Mouse (Mus musculus) erythroblast, adult 5-6 weeks (primary cell): ENCODE measurements around the gene Rpl35a. TPM values are rescaled to one million over a fixed set of nuclear protein-coding genes. Genes with fewer than 3 reads are reported as not detected.
A peak's percentile ranks its signal among the peaks of the same experiment; 100 is the strongest.
"Not testable (repeated sequence)": the region's sequence is repeated elsewhere in the genome, so short reads cannot be mapped to it uniquely, and the experiment has no call there.

ENCODE experiments used
- ATAC-seq: replicated peaks from 2 replicates; pipeline ENCODE4 v1.8.0; 2016; ENCODE audit warnings: moderate number of reproducible peaks, mild to moderate bottlenecking, moderate TSS enrichment, inconsistent platforms; ENCODE audit not compliant: poor library complexity, low FRiP score, severe bottlenecking
- total RNA-seq, 2 experiments: library from RNA; stranded (forward) in 1 of 2; stranded (reverse) in 1 of 2; fragments of 150-400 nt in 1 of 2; fragments of 200-764, 138-1000 nt in 1 of 2; gene quantifications; 2 replicates each; pipeline versions ENCODE4 v1.2.3 to v1.2.4; 2015 to 2017; ENCODE audit warnings: low replicate concordance in 2 of 2

Gene Rpl35a
- total RNA-seq, 2 experiments from 2014 or later: 282 to 588 TPM

DNA sequence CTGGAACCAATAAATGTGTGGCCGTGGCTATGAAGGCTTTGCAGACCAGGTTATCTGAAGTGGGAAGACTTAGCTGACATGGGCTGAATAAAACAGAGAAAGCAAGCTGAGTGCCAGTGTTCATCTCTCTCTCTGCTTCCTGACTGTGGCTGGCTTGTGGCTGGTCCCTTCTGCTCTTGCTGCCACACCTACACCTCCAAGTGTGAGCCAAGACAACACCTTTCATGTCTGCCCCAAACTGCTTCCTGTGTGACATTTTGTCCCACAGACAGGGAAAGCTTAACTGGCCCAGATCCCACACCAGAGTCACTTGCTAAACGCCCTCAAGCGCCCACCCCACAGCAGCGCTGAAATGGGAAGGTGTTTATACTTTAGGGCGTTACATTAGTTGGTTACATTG, 3.1 kb upstream of the Rpl35a start:
- ATAC-seq: no peak

- ATAC-seq: not testable (repeated sequence)
Measured at GRCm38 (mm10) chr16:33054927-33055326, 1.3 kb upstream of the Rpl35a start.

- ATAC-seq: peak; percentile 7; the same call in 1 of the 2 replicates
Measured at GRCm38 (mm10) chr16:33055655-33056054, 598 bp upstream of the Rpl35a start.

DNA sequence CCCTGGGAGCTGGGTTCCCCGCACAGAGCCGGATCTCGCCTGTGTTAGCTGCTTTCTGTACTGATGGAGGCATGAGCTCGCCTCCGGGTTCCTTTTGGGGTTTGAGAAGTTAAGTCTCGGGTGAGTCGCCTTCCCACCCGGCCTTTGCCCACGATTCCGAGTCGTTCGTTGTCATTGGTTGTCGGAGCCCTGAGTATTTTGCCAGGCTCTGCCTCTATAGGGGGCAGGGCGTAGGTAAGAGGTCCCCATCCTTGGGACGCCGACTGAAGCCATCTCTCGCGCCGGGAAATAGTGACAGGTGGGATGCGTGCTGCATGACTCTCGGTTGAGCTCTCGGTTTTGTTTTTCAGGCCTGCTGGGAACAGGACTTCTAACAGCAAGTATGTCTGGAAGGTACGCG, 533 bp downstream of the Rpl35a start:
- ATAC-seq: peak; percentile 58

GRCm38 (mm10) chr16:33058033-33058432, 1.8 kb downstream of the Rpl35a start:
- no peak for ATAC-seq

DNA sequence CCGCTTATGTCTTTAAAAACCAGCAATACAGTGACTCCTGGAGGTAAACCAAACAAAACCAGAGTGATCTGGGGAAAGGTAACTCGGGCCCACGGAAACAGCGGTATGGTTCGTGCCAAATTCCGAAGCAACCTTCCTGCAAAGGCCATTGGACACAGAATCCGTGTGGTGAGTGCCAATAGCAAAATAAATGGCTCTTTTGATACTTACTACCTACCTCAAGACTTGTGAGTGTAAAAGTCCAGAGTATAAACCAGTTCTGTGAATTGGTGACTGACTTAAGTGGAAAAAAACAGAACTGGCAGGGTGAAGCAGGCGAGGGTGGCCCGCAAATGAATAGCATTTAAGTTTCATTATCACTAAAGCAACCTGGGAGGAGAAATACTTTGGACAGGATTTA, 2.4 kb downstream of the Rpl35a start:
- not testable (repeated sequence) for ATAC-seq

DNA sequence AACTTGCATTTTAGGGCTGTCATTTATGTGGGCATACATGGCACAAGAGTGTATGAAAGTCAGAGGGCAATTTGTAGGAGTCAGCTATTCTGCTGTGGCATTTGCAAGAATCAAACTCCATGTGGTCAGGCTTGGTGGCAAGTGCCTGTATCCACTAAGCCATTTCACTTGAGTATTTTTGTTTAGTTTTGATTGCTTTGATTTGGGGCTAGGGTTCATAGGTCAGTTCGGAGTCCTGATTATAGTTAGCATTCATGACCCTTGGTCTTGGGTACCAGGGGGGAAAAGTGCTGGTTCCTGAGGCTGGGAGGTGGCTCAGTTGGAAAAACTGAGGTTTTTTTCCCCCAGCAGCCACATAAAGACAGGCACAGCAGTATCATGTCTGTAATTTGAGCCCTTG, 3.2 kb downstream of the Rpl35a start:
- no peak for ATAC-seq

DNA sequence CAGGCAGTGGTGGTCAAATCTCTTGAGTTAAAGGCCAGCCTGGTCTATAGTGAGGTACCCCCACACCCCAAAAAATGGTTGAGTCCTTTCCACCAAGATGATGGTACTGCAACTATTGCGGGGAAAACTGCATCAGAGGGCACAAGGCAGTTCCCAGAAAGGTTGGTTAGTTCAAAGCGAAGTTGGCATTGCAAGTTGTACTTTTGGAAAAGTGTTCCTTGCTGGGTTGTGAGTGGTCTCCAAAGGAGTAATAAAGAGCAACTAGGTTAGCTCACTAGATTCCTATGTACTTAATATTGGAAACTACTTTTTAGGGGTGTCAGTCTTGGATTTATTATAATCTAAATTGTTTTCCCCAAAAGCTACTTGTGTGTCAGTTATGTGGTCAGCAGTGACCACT, 4.7 kb downstream of the Rpl35a start:
- no peak for ATAC-seq

DNA sequence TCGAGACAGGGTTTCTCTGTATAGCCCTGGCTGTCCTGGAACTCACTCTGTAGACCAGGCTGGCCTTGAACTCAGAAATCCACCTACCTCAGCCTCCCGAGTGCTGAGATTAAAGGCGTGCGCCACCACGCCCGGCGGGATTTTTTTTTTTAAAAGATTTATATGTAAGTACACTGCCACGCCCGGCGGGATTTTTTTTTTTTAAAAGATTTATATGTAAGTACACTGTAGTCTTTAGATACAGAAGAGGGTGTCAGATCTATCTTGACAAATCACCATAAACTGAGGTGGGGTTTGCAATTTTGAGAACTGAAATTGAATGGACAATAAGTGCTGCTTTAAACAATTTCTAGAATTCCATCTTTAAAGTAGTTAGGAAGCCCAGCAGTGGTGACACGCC, 5.1 kb downstream of the Rpl35a start:
- no peak for ATAC-seq

- ATAC-seq: peak; percentile 95
Measured at GRCm38 (mm10) chr16:33062024-33062681, 5.9 kb downstream of the Rpl35a start, which contains the start of gene Lmln. Gene Lmln (plus strand): TSS chr16:33062521.

DNA sequence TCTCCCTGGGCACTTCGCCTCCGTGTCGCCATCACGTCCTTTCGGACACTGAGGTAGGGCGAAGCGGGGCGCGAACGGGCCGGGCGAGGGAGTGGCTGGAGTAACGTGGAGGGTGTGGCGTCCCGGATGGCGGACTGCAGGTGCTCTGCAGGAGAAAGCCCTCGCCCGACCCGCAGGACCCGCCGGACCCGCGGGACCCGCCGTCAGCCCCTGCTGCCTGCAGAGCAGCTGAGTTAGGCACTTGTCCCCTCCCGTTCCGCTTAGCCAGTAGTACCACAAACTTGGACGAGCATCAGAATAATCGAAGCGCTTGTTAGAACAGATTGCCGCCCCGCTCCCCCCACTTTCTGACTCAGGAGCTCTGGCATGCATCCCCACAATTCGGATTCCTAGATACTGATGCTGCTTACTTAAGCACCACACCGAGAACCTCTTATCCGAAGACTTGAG, 6.5 kb downstream of the Rpl35a start:
- peak; percentile 63 for ATAC-seq

DNA sequence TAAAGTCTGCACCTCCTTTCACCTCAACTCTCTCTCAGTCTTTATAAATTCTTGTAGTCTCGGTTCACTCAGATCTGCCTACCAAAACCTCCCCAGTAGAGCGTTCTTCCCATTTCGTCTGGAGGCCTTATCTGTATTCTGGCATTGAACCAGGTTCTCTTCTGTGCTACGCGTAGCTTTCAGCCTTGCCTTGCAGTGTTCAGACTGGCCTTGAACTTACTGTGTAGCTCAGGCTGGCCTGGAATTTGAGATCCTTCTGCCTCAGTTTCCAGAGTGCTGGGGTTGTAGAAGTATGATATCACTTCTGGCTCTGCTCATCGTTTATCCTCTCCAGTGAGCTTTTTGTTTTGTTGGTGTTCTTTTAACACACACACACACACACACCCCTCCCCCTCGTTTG, 7.0 kb downstream of the Rpl35a start:
- ATAC-seq: peak; percentile 51

- no peak for ATAC-seq
Measured at GRCm38 (mm10) chr16:33064636-33065035, 8.4 kb downstream of the Rpl35a start.

DNA sequence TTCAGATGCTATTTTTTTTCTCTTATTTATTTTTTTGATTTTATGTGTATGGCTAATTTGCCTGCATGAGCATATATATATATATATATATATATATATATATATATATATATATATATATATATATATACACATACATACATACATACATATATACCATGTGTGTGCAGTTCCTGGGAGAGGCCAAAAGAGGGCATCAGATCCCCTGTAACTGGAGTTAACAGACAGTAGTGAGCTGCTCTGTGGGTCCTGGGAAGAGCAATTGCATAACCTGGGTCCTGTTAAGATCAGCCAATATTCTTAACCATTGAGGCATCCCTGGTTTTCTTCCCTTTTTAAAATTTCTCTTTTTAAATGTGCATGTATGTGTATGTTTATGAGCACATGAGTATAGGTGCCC, 14.7 kb downstream of the Rpl35a start:
- ATAC-seq: no peak

DNA sequence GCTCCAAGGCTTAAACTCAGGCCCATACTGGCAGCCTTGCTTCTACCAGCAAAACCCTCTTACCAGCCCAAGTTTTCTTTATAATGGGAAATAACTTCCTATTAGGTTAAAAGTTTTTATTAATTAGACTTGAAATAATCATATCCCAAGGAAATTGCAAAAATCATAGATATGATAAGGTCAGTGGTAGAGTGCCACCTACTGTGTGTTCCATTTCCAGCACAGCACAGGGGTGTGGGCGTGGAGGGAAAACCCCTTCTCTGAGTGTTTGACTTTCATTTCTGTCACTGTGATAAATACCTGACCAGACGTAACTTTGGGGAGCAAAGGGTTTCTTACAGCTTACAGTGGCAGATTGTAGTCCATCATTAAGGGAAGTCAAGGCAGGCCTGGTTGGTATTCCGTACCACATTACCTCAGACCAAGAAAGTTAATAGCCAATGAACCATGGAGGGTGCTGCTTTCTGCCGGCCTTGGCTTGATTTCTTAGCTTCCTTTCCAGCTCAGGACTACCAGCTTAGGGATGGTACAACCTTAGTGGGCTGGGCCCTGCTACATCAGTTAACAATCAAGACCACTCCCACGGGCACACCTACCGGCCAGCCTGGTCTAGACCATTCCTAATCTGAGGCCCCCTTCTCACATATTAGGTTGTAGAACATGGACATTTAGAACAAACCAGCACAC, 16.8 kb downstream of the Rpl35a start:
- no peak for ATAC-seq

DNA sequence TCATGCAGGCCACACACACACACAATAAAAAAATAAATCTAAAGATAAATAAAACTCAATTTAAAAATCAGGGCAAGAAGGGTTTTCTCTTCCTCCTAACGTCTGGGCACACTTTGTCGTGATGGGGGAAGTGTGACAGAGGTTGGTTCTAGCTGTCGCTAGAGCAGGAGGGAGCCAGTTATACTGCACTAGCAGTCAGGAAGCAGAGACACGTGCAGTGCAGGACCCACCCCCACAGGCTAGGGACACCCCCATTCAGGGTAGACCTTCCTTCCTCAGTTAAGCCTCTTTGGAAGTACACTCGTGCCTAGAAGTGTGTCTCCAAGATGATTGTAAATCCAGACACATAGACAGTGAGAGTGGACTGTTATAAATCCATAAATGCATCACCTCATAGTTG, 18.7 kb downstream of the Rpl35a start:
- ATAC-seq: no peak

GRCm38 (mm10) chr16:33076078-33076477, 19.8 kb downstream of the Rpl35a start:
- no peak for ATAC-seq

- no peak for ATAC-seq
Measured at GRCm38 (mm10) chr16:33077069-33077627, 20.9 kb downstream of the Rpl35a start.

- ATAC-seq: no peak
Measured at GRCm38 (mm10) chr16:33080063-33080462, 23.8 kb downstream of the Rpl35a start.

- ATAC-seq: no peak
Measured at GRCm38 (mm10) chr16:33082951-33083350, 26.7 kb downstream of the Rpl35a start.

GRCm38 (mm10) chr16:33083996-33084395, 27.7 kb downstream of the Rpl35a start:
- no peak for ATAC-seq
